ENCODE assay signal across 8 mouse cellular contexts in genomic region chr7:25316532-25317445, GRCm38 (mm10). TPM values are rescaled to one million over a fixed set of nuclear protein-coding genes. Genes with fewer than 3 reads are reported as not detected.
DNase-seq lines count a peak whose midpoint lies in the region; ATAC-seq lines count a peak whose summit lies in the region.

Gene Megf8, plus strand, starts transcription at chr7:25317164.

- H3K27me3 ChIP-seq in heart, embryonic 13.5 days (replicated peaks), result peaks cover 45% of the 10 kb centered on the region
- H3K27me3 ChIP-seq in liver, embryonic 12.5 days (replicated peaks), result peaks cover 57% of the 10 kb centered on the region
- H3K27me3 ChIP-seq in stomach, embryonic 15.5 days (replicated peaks), result peaks cover 42% of the 10 kb centered on the region

- H3K4me3 ChIP-seq in brown adipose tissue, adult 24 weeks (ENCODE audit: insufficient read depth, low read depth, low read length), result peak within 1 kb of the TSS; percentile 66
- H3K4me3 ChIP-seq in heart, embryonic 13.5 days, result peak within 1 kb of the TSS; percentile 71
- H3K4me3 ChIP-seq in liver, embryonic 12.5 days, result peak within 1 kb of the TSS; percentile 67
- peak within 1 kb of the TSS; percentile 67 for H3K4me3 ChIP-seq in stomach, embryonic 15.5 days (replicated peaks)

- peak within 1 kb of the TSS; percentile 97 for H3K4me2 ChIP-seq in heart, embryonic 13.5 days
- H3K4me2 ChIP-seq in liver, embryonic 12.5 days, result peak within 1 kb of the TSS; percentile 90
- peak within 1 kb of the TSS; percentile 98 for H3K4me2 ChIP-seq in stomach, embryonic 15.5 days

- WGBS in heart, embryonic 13.5 days, result 1% methylated on average over 51 of the region's 52 CpGs
- WGBS in liver, embryonic 12.5 days (ENCODE audit: insufficient replicate concordance), result 1% methylated on average over 52 of the region's 52 CpGs
- under 1% methylated on average over 52 of the region's 52 CpGs for WGBS in stomach, embryonic 15.5 days

- peaks cover 10% of the 10 kb centered on the region for H3K4me1 ChIP-seq in brown adipose tissue, adult 24 weeks (ENCODE audit: control insufficient read depth, insufficient read depth, insufficient read length, low read length)
- peaks cover 34% of the 10 kb centered on the region for H3K4me1 ChIP-seq in heart, embryonic 13.5 days
- H3K4me1 ChIP-seq in liver, embryonic 12.5 days, result peaks cover 32% of the 10 kb centered on the region
- H3K4me1 ChIP-seq in stomach, embryonic 15.5 days, result peaks cover 36% of the 10 kb centered on the region

- DNase-seq in CD4-positive, CD25-positive, alpha-beta regulatory T cell, adult 2 months (ENCODE audit: low read depth, low spot score), result peak; percentile 94
- peak; percentile 91 for DNase-seq in fat pad, adult 2 months (ENCODE audit: extremely low read depth, low read depth, low spot score)
- peak; percentile 98 for DNase-seq in kidney, postnatal 10 days
- peak; percentile 83 to 89 for DNase-seq in natural killer cell, adult 2 months (ENCODE audit: low spot score in 2 of 2)

- H3K27ac ChIP-seq in brown adipose tissue, adult 24 weeks (replicated peaks; ENCODE audit: low read depth, low read length), result peak within 1 kb of the TSS; percentile 27; the same call in 1 of the 2 replicates
- H3K27ac ChIP-seq in heart, embryonic 13.5 days (replicated peaks), result peak within 1 kb of the TSS; percentile 82
- H3K27ac ChIP-seq in liver, embryonic 12.5 days, result peak within 1 kb of the TSS; percentile 5
- peak within 1 kb of the TSS; percentile 87 for H3K27ac ChIP-seq in stomach, embryonic 15.5 days

- H3K9me3 ChIP-seq in heart, embryonic 13.5 days, result no peaks in the 10 kb centered on the region
- H3K9me3 ChIP-seq in liver, embryonic 12.5 days (replicated peaks), result no peaks in the 10 kb centered on the region
- H3K9me3 ChIP-seq in stomach, embryonic 15.5 days, result no peaks in the 10 kb centered on the region

- peak within 1 kb of the TSS; percentile 84 for H3K9ac ChIP-seq in heart, embryonic 13.5 days
- peak within 1 kb of the TSS; percentile 74 for H3K9ac ChIP-seq in liver, embryonic 12.5 days
- peak within 1 kb of the TSS; percentile 65 for H3K9ac ChIP-seq in stomach, embryonic 15.5 days

- peak; percentile 95 for ATAC-seq in heart, embryonic 13.5 days (ENCODE audit: extremely low read depth, insufficient number of reproducible peaks, low FRiP score, low TSS enrichment)
- peak; percentile 91 for ATAC-seq in liver, embryonic 12.5 days
- peak; percentile 97 for ATAC-seq in stomach, embryonic 15.5 days (ENCODE audit: insufficient read depth, low FRiP score, low read depth)

- H3K36me3 ChIP-seq in heart, embryonic 13.5 days, result peaks cover 3% of the 10 kb centered on the region; the same call in 1 of the 2 replicates
- no peaks in the 10 kb centered on the region for H3K36me3 ChIP-seq in liver, embryonic 12.5 days
- H3K36me3 ChIP-seq in stomach, embryonic 15.5 days, result no peaks in the 10 kb centered on the region

RNA-seq across cellular contexts. Expression of gene Megf8, which starts in this region (rescaled TPM):
- polyA plus RNA-seq in brown adipose tissue, adult 24 weeks (2012; ENCODE audit: insufficient read depth, insufficient read length, missing spikeins), result 12.7 and 14.3 TPM in 2 replicates
- 7.0 and 7.5 TPM in 2 replicates for polyA plus RNA-seq in heart, embryonic 13.5 days (2015; fragmentation: Nextera tagmentation; extraction: Ambion mirVana)
- polyA plus RNA-seq in liver, embryonic 12.5 days (2016; fragmentation: Nextera tagmentation; extraction: Ambion mirVana), result 2.6 TPM in 2 replicates
- polyA plus RNA-seq in stomach, embryonic 15.5 days (2015; fragmentation: Nextera tagmentation; extraction: Ambion mirVana), result 10.3 and 10.9 TPM in 2 replicates

Comparison
In these comparisons a context has a peak if more than half of its experiments do, and no peak if none do; other contexts are left out.
1. Peak in every context shown above with its lines: DNase-seq, ATAC-seq, H3K4me3 ChIP-seq and H3K27ac ChIP-seq.
2. H3K27ac ChIP-seq: peak in every context shown above with its lines; median percentile 87 in stomach, embryonic 15.5 days; 82 in heart, embryonic 13.5 days; 27 in brown adipose tissue, adult 24 weeks; 5 in liver, embryonic 12.5 days.